Mouse (Mus musculus) MEL (cell line): ENCODE data around the gene 1700023F06Rik. TPM values are rescaled to one million over a fixed set of nuclear protein-coding genes. Genes with fewer than 3 reads are reported as not detected.

ENCODE experiments used
- DNase-seq: peaks from one replicate; pipeline ENCODE4 v3.0.0; 2011; ENCODE audit warnings: low read depth, low spot score
- H3K27ac ChIP-seq: 2 replicates; pipeline ENCODE4 v1.5.1; 2012; ENCODE audit warnings: low read depth, mild to moderate bottlenecking, control low read depth, low read length, moderate library complexity; ENCODE audit not compliant: control insufficient read depth
- H3K27me3 ChIP-seq, 2 experiments: fragments of 150-350 bp in 1 of 2; sonication (generic) in 1 of 2; 2 replicates each; pipeline ENCODE4 v1.6.1; 2012; ENCODE audit warnings: low read length in 2 of 2, mild to moderate bottlenecking in 2 of 2, improper control_type of control experiment in 1 of 2, moderate library complexity in 1 of 2; ENCODE audit not compliant: insufficient read depth in 2 of 2, control insufficient read depth in 1 of 2
- H3K36me3 ChIP-seq, 2 experiments: 2 replicates each; pipeline ENCODE4 v1.6.1; 2012 to 2014; ENCODE audit warnings: low read length in 2 of 2, improper control_type of control experiment in 1 of 2, inconsistent platforms in 1 of 2, mild to moderate bottlenecking in 1 of 2; ENCODE audit not compliant: insufficient read depth in 2 of 2, control insufficient read depth in 1 of 2
- H3K4me1 ChIP-seq, 2 experiments: fragments of 150-350 bp in 1 of 2; sonication (generic) in 1 of 2; 2 replicates each; pipeline ENCODE4 v1.6.1; 2012; ENCODE audit warnings: low read length in 2 of 2, improper control_type of control experiment in 1 of 2, mild to moderate bottlenecking in 1 of 2; ENCODE audit not compliant: insufficient read depth in 2 of 2, control insufficient read depth in 1 of 2
- H3K4me3 ChIP-seq, 2 experiments: fragments of 150-350 bp in 1 of 2; sonication (generic) in 1 of 2; 2 replicates each; pipeline ENCODE4 v1.5.1; 2012; ENCODE audit warnings: low read depth in 2 of 2, low read length in 2 of 2, mild to moderate bottlenecking in 2 of 2, moderate library complexity in 2 of 2, control low read depth in 1 of 2, improper control_type of control experiment in 1 of 2; ENCODE audit not compliant: control insufficient read depth in 1 of 2, insufficient read depth in 1 of 2
- H3K79me2 ChIP-seq: 2 replicates; pipeline ENCODE4 v1.6.1; 2012; ENCODE audit warnings: mild to moderate bottlenecking, low read length, moderate library complexity; ENCODE audit not compliant: control insufficient read depth, poor library complexity, insufficient read depth
- H3K9ac ChIP-seq: 2 replicates; pipeline ENCODE4 v1.6.1; 2012; ENCODE audit warnings: low read depth, mild to moderate bottlenecking, control low read depth, low read length, moderate library complexity; ENCODE audit not compliant: control insufficient read depth, poor library complexity, severe bottlenecking
- H3K9me3 ChIP-seq: fragments of 150-350 bp; sonication (generic); replicated peaks from 2 replicates; pipeline ENCODE4 v1.6.1; 2012; ENCODE audit warnings: mild to moderate bottlenecking, low read length, improper control_type of control experiment, moderate library complexity; ENCODE audit not compliant: insufficient read depth
- CHD1 ChIP-seq: IDR thresholded peaks from 2 replicates; pipeline ENCODE4 v1.6.1; 2012; ENCODE audit warnings: low read depth, mild to moderate bottlenecking, inconsistent platforms, low read length, improper control_type of control experiment
- CHD2 ChIP-seq: IDR thresholded peaks from 2 replicates; pipeline ENCODE4 v1.6.1; 2011; ENCODE audit warnings: low read length, improper control_type of control experiment
- CTCF ChIP-seq, 3 experiments: IDR thresholded peaks in 2 of 3; conservative IDR thresholded peaks in 1 of 3; 2 replicates each; pipeline ENCODE4 v1.5.1; 2011 to 2012; ENCODE audit warnings: low read length in 3 of 3, low read depth in 2 of 3, mild to moderate bottlenecking in 2 of 3, improper control_type of control experiment in 1 of 3, inconsistent platforms in 1 of 3, mixed read lengths in 1 of 3, moderate library complexity in 1 of 3; ENCODE audit not compliant: control insufficient read depth in 1 of 3, insufficient read depth in 1 of 3, poor library complexity in 1 of 3, severe bottlenecking in 1 of 3
- E2F4 ChIP-seq: IDR thresholded peaks from 2 replicates; pipeline ENCODE4 v1.6.1; 2011; ENCODE audit warnings: low read depth, low read length, improper control_type of control experiment, borderline replicate concordance
- EP300 ChIP-seq, 2 experiments: IDR thresholded peaks; 2 replicates each; pipeline ENCODE4 v1.6.1; 2011; ENCODE audit warnings: improper control_type of control experiment in 2 of 2, low read length in 2 of 2, low read depth in 1 of 2, mild to moderate bottlenecking in 1 of 2
- ETS1 ChIP-seq: IDR thresholded peaks from 2 replicates; pipeline ENCODE4 v1.6.1; 2012; ENCODE audit warnings: low read depth, mild to moderate bottlenecking, inconsistent platforms, low read length, improper control_type of control experiment, moderate library complexity
- GABPA ChIP-seq: IDR thresholded peaks from 2 replicates; pipeline ENCODE4 v1.6.1; 2012; ENCODE audit warnings: low read depth, mild to moderate bottlenecking, inconsistent platforms, low read length, improper control_type of control experiment, moderate library complexity
- GATA1 ChIP-seq: IDR thresholded peaks from 2 replicates; pipeline ENCODE4 v1.6.1; 2011; ENCODE audit warnings: low read depth, low read length, improper control_type of control experiment
- JUND ChIP-seq: IDR thresholded peaks from 2 replicates; pipeline ENCODE4 v1.6.1; 2011; ENCODE audit warnings: low read depth, mild to moderate bottlenecking, improper control_type of control experiment, low read length
- MAX ChIP-seq: IDR thresholded peaks from 2 replicates; pipeline ENCODE4 v1.6.1; 2011; ENCODE audit warnings: low read length, improper control_type of control experiment
- MEF2A ChIP-seq: IDR thresholded peaks from 2 replicates; pipeline ENCODE4 v1.6.1; 2014; ENCODE audit warnings: low read depth, mild to moderate bottlenecking, inconsistent platforms, low read length, improper control_type of control experiment; ENCODE audit not compliant: poor library complexity, insufficient replicate concordance, severe bottlenecking; ENCODE audit errors: extremely low read depth
- MYB ChIP-seq: IDR thresholded peaks from 2 replicates; pipeline ENCODE4 v1.6.1; 2011; ENCODE audit warnings: mild to moderate bottlenecking, low read depth, low read length, improper control_type of control experiment
- MYC ChIP-seq: IDR thresholded peaks from 2 replicates; pipeline ENCODE4 v1.6.1; 2011; ENCODE audit warnings: low read depth, mild to moderate bottlenecking, low read length, improper control_type of control experiment, moderate library complexity
- NELFE ChIP-seq: IDR thresholded peaks from 2 replicates; pipeline ENCODE4 v1.6.1; 2011; ENCODE audit warnings: low read depth, low read length, improper control_type of control experiment
- POLR2A ChIP-seq, 2 experiments: IDR thresholded peaks; 2 replicates each; pipeline ENCODE4 v1.6.1; 2011 to 2012; ENCODE audit warnings: low read length in 2 of 2, mild to moderate bottlenecking in 2 of 2, control low read depth in 1 of 2, improper control_type of control experiment in 1 of 2, low read depth in 1 of 2, moderate library complexity in 1 of 2; ENCODE audit not compliant: control insufficient read depth in 1 of 2, insufficient read depth in 1 of 2, poor library complexity in 1 of 2
- POLR2AphosphoS5 ChIP-seq: IDR thresholded peaks from 2 replicates; pipeline ENCODE4 v1.6.1; 2012; ENCODE audit warnings: low read depth, borderline replicate concordance, mild to moderate bottlenecking, inconsistent platforms, low read length, moderate library complexity, mixed read lengths
- RAD21 ChIP-seq: IDR thresholded peaks from 2 replicates; pipeline ENCODE4 v1.6.1; 2011; ENCODE audit warnings: mild to moderate bottlenecking, low read depth, low read length, improper control_type of control experiment
- RCOR1 ChIP-seq: IDR thresholded peaks from 2 replicates; pipeline ENCODE4 v1.6.1; 2012; ENCODE audit warnings: low read depth, mild to moderate bottlenecking, inconsistent platforms, low read length, improper control_type of control experiment
- SMC3 ChIP-seq: IDR thresholded peaks from 2 replicates; pipeline ENCODE4 v1.6.1; 2011; ENCODE audit warnings: low read depth, low read length, improper control_type of control experiment
- ZMIZ1 ChIP-seq: IDR thresholded peaks from 2 replicates; pipeline ENCODE4 v1.6.1; 2012; ENCODE audit warnings: low read depth, mild to moderate bottlenecking, inconsistent platforms, low read length, improper control_type of control experiment, moderate library complexity
- polyA plus RNA-seq, 2 experiments: library from polyadenylated mRNA; stranded (reverse) in 1 of 2; unstranded in 1 of 2; fragments of >175 nt in 1 of 2; fragments of >200 nt in 1 of 2; gene quantifications; 2 replicates each; pipeline versions ENCODE4 v1.2.1 to v1.2.4; 2012; ENCODE audit warnings: low replicate concordance in 2 of 2, low read depth in 1 of 2; ENCODE audit not compliant: insufficient read length in 2 of 2, insufficient read depth in 1 of 2, missing spikeins in 1 of 2
- total RNA-seq: library from RNA; depleted of rRNA; stranded (reverse); fragments of 300-350 nt; gene quantifications from 2 replicates; pipeline ENCODE4 v1.2.3, GENCODE M21; 2012

The 1700023F06Rik gene
- total and polyA plus RNA-seq, 3 experiments: not detected

GRCm38 (mm10) chr11:103248837-103249236, 40.5 kb upstream of the 1700023F06Rik start:
- H3K4me3 ChIP-seq: no peak overlapping the region
- peak; percentile 51 for DNase-seq
- TF ChIP-seq POLR2AphosphoS5 (no peak), RCOR1 (no peak), E2F4 (no peak), GABPA (no peak), MYB (no peak), CHD2 (no peak), RAD21 (no peak), EP300 (IDR thresholded peaks at IDR 0.05; ENCODE audit: low read depth in 1 of 2, low read length in 2 of 2) (no peak), MAX (no peak), CTCF (IDR thresholded peaks at IDR 0.05 in 2 of 3, conservative IDR thresholded peaks at IDR 0.05 in 1 of 3; ENCODE audit: control insufficient read depth in 1 of 3, insufficient read depth in 1 of 3, low read depth in 2 of 3, low read length in 3 of 3, poor library complexity in 1 of 3, severe bottlenecking in 1 of 3) (no peak), CHD1 (no peak), SMC3 (no peak), ZMIZ1 (no peak), GATA1 (no peak), MEF2A (no peak), JUND (no peak)
- TF ChIP-seq, all 39 proteins: peak for 0
- H3K36me3 ChIP-seq: peaks cover 0 to 17% of the 10 kb centered on the region in 2 experiments; a peak in 2 of 4 replicates
- no peak overlapping the region for H3K27ac ChIP-seq
- no peaks in the 10 kb centered on the region for H3K9me3 ChIP-seq
- peaks cover 2 to 26% of the 10 kb centered on the region in 2 experiments; a peak in 3 of 4 replicates for H3K4me1 ChIP-seq
- no peaks in the 10 kb centered on the region for H3K79me2 ChIP-seq
- H3K27me3 ChIP-seq: no peaks in the 10 kb centered on the region
- peak overlapping the region; percentile 7; the same call in 1 of the 2 replicates for H3K9ac ChIP-seq

- TF ChIP-seq NELFE: no peak
- TF ChIP-seq E2F4: no peak
- TF ChIP-seq MYC: no peak
- no peak for TF ChIP-seq CTCF (IDR thresholded peaks at IDR 0.05 in 2 of 3, conservative IDR thresholded peaks at IDR 0.05 in 1 of 3; ENCODE audit: control insufficient read depth in 1 of 3, insufficient read depth in 1 of 3, low read depth in 2 of 3, low read length in 3 of 3, poor library complexity in 1 of 3, severe bottlenecking in 1 of 3)
- TF ChIP-seq POLR2A (IDR thresholded peaks at IDR 0.05; ENCODE audit: control insufficient read depth in 1 of 2, insufficient read depth in 1 of 2, low read depth in 1 of 2, low read length in 2 of 2, poor library complexity in 1 of 2): no peak
- TF ChIP-seq MAX: no peak
- no peak for TF ChIP-seq MEF2A
- TF ChIP-seq ETS1: no peak
- TF ChIP-seq MYB: no peak
- no peak for TF ChIP-seq RAD21
- Histone ChIP-seq H3K4me1 (peaks cover 2 to 26% of the 10 kb centered on the region in 2 experiments; a peak in 3 of 4 replicates), H3K9me3 (no peaks in the 10 kb centered on the region), H3K79me2 (no peaks in the 10 kb centered on the region), H3K9ac (no peak overlapping the region), H3K27ac (no peak overlapping the region), H3K36me3 (peaks cover 0 to 17% of the 10 kb centered on the region in 2 experiments; a peak in 2 of 4 replicates), H3K27me3 (no peaks in the 10 kb centered on the region), H3K4me3 (no peak overlapping the region)
- peak; percentile 39 for DNase-seq
Observed at GRCm38 (mm10) chr11:103247504-103248177, 39.3 kb upstream of the 1700023F06Rik start.
